Mouse (Mus musculus): Measurements from ENCODE around the gene Ttc30a2.
A peak's percentile ranks its signal among the peaks of the same experiment; 100 is the strongest.
"Not testable (repeated sequence)": the region's sequence is repeated elsewhere in the genome, so short reads cannot be mapped to it uniquely, and the experiment has no call there.

Gene Ttc30a2

DNA sequence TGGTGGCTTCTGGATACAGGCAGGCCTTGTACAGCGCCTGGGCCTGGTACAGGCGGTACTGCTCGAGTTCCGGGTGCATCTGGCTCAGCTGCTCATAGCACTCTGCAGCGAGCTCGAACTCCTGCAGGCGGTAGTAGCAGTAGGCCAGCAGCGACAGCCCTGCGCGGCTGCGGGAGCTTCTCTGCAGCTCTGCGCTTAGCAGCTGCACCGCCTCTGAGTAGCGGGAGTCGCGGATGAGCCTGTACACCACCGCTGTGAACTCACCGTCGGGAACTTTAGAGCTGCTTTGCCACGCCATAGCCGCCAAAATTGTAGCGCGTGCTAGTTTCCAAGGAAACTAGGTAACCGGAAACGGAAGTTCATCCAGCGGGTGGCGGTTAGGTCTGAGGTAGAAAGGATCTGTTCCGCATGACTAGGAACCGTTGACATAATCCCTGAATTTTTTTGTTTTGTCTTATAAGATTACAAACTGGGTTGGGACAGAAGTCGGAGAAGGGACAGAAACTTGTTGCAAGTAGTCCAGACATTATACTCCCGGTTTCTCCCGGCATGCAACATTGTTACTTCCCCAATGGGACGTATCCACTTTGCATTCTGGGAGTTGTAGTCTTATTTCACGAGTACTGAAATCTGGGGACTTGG, 3.6 kb upstream of the Ttc30a2 start, which contains the start of gene Ttc30a1:
Gene Ttc30a1 (minus strand): TSS at position 528 of the 642 bp plus-strand sequence.
- DNase-seq (ENCODE audit: low read depth, low spot score), result peak; percentile 86

DNA sequence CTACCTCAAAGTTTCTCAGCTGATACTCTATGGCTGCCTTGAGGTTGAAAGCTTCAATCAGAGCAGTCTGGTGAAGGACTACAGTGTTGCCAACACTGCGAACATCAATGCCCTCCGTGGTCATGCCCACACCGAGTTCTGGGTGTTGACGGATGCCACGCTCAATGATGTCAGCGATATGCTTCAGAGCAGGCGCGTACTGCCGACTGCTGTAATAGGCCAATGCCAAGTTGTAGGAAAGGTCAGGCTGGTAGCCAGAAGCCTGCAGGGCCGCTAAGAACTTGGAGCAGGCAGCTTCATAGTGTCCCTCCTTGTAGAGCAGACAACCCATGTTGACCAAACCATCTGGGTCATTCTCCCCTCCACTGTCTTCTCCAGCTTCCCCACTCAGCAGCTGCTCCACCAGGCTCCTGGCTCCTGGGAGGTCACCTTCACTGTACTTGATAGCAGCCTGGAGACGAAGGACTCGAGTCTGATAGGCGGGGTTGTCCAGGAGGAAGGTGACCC, 3.0 kb upstream of the Ttc30a2 start:
- DNase-seq (ENCODE audit: low read depth, low spot score), result not testable (repeated sequence)

DNA sequence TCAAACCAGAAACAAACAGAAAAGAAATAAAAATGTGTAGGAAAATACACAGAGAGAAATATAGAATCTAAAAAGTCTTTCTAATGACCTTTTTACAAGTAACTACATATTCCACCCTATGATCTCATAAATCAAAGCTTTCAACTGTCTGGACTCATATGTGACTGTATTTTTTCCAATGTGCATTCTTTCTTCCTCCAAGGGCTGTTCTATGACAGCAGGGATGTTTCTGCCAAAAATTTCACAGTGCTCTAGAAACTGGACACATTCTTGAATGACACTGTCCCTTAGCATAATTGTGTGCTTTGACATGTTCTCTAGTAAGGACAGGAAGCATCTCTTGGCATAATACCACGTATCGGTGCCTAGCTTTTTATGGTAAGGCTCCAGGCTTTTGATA, 1.9 kb downstream of the Ttc30a2 start:
- not testable (repeated sequence) for DNase-seq (ENCODE audit: low read depth, low spot score)

DNA sequence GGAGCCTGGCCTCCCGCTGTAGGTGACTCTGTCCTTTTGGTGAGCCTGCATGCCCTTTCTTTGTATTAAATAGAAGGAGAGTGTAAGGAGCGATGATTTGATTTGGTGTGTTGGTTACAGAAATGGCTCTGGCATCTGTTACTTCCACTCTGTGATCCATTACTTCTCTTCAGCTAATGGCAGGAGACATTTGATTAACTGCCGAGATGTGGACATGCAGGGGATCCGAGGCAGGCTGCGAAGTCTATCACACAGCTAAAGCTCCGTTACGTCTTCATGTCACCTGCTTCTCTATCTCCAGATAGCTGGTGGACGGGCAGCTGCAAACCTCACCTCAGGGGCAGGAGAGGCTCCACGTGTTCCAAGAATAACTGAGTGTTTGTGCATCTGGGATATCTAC, 3.8 kb downstream of the Ttc30a2 start:
- DNase-seq (ENCODE audit: low read depth, low spot score), result no peak

DNA sequence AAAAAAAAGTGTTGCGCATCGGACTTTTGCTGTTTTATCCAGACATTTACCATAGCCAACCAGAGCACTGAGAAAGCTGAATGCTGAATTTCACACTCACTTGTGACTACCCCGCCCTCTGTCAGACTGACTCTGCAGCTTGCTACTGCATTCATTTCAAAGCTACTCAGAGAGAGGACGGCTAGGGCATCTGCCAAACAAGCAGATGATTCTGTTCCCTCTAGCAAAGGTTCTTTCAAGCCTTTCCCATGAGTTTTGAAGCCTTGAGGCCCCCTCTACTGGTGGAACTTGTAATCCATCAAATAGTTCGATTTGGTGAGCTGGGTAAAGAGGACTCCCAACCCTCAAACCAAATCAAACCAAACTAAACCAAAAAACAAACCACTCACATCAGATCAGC, 13.0 kb downstream of the Ttc30a2 start:
- DNase-seq (ENCODE audit: low read depth, low spot score), result peak; percentile 65

DNA sequence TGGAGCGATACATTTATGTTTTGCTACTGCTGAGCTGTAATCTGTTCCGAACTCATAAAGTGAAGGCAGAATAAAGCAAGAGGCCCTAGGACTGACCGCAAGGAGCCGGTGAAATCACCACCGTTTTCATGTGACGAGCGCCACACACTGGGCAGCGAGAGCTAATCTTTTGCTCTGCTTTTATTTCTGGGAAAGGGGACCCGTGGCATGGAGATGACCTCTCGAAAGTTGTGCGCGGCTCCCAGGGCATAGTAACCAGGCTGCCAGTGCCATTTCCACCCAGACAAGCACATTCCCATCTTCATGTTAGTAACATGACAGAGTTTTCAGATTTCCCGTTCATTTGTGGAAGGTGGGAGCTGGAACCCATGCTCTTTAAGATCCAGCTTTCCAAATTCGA, 13.5 kb downstream of the Ttc30a2 start:
- DNase-seq (ENCODE audit: low read depth, low spot score), result peak; percentile 24

DNA sequence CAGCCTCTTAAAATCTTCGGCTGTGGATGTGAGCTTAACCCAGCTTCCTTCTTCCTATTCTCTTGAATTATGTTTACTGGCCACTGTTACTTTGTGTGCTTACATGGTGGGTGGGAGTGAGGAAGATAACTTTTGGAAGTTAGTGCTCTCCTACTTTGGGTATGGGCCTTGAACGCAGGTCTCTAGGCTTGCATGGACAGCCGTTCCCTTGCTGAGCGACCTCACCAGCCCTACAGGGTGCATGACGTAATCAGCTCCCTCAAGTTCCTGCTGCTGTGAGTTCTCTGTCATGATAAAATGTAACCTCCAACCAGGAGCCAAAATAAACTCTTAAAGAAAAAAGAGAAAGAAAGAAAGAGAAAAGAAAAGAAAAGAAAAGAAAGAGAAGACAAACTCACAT, 13.9 kb downstream of the Ttc30a2 start:
- DNase-seq (ENCODE audit: low read depth, low spot score), result no peak

DNA sequence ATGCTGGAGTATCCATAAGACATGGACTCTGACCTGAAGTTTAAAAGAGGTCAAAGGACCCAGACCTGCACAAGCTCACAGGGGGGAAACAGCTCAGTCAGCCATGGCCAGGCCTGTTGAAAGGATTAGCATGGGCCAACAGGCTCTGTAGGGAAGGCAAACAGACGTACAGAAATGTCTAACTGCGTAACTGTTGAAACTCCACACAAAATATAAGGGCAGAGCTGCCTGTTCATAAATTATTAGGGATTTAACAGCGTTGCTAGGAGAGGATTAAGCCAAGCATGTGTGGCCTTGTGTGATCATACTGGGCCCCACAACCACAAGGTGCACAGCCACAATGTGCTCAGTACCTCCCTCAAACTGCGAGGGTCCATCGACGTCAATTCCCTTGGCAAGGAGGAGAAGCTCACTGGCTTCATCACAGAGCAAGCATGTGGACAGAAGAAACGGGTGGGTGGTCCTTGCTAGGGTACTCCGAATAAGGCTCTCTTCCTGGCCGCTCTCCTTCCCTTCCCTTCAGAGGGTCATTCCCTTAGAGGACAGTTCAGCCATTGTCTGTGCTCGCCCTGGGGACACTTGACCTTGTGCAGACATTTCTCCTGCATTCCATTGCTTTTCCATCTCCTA, 14.6 kb downstream of the Ttc30a2 start:
- DNase-seq (ENCODE audit: low read depth, low spot score), result no peak

DNA sequence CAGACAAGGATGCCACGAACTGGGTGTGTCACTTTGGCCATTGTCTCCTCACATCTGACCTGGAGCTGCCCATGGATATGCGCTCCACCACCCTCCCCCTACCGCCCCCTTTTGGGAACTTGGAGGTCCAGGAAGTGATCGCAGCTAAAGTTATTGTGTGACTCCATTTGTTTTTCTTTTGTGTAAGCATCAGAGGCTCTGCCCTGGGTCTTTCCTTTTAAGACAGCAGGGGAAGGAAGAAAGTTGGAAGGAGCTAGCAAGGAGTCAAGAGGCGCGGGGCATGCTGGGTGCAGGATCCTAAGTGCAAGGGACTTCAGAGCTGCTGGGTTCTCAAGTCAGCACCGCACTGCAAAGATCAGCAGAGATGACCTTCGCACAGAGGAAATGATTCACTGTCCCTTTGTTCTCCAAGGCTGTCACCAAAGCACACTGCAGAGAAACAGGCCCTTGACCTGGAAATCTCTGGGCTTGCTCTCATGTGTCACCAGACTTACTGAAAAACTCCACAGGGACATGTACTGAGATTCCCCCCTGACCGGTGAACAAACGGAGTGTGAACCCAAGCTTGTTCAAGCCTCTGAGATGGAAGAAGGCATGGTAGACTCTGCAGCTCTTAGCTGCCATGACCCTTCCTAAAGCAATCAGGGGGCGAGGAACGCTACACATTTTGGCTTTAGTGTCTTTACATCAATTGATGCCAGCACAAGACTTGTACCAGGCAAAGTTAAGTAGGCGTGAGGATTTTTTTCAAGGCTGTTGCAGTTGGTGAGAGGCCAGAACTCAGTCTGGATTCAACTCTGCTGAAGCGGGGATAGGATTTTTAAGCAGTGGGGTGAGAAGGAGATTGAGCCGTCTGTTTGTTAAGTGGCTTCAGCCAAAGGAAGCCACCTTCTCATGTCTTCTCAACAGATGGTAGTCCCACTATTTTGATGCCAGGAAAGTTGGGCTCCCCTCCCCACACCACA, 17.3 kb downstream of the Ttc30a2 start:
- no peak for DNase-seq (ENCODE audit: low read depth, low spot score)

DNA sequence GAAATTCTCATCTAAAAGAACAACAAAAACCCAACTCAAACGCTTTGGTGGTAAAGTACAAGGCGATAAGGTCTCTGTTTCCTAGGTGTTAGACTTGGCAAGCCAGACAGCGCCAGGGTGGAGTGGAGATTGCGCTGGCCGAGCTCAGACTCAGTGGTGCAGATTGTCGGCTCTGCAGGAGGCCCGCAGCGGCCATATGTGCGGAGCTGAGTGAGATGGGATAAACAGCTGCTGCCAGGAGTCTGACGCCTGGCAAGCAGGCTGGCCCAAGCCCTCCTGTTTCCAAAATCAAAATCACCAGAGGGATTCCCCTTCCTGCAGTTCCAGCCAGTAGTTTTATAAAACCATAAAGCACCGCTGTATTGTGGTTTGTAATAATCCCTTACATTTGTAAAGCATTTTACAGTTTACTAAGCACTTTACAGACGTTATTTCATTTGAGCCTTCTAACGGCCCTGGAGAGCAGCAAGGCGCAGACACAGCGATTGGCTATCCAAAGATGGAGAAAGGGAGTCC, 18.1 kb downstream of the Ttc30a2 start:
- no peak for DNase-seq (ENCODE audit: low read depth, low spot score)

DNA sequence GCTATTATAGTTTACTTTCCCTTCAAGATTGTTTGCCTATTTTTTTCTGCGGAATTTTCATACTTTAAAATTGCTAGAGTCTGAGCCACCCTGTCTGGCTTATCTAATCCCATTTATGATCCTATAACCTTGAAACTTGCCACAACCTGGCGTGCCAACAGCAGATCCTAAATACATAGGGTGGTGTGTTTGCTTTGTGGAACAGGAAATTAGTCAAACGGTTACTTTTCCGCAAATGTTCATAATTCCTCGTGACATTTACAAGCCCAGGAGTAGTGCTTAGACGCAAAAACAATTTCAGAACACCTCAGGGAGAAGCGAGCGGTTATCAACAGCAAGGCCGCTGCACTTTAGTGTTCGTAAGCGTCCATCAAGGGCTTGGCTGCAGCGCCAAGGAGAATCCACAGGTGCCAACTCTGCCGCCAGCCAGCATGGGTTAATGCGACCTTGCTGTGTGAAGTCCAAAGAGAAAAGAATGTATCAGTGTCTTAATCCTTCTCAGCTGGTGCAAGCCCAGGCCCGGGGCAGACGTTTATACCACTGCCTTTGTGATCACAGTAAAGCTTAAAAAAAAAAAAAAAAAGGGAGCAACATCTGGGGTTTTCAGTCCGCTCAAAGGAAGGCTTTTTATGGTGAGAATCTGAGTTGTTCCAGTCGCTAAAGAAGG, 18.7 kb downstream of the Ttc30a2 start:
- DNase-seq (ENCODE audit: low read depth, low spot score), result no peak

DNA sequence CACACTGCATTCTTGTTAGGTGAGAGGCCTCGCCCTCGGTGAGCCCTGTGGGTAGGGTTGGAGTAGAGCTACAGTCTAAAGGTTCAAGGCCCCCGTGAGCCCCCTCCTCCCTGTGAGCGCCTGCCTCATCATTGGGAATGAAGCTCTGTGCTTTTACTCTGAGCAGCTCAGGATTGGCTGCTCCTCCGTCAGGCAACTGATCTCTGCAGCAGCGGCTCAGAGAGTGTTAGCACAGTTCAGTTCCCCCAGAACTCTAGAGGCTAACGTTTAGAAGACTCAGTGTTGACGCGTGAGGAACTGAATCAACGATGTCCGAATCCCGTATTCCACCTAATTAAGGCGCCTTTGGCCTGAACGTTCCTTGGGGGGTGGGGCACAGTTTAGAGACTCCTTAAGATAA, 22.3 kb downstream of the Ttc30a2 start:
- DNase-seq (ENCODE audit: low read depth, low spot score), result no peak

DNA sequence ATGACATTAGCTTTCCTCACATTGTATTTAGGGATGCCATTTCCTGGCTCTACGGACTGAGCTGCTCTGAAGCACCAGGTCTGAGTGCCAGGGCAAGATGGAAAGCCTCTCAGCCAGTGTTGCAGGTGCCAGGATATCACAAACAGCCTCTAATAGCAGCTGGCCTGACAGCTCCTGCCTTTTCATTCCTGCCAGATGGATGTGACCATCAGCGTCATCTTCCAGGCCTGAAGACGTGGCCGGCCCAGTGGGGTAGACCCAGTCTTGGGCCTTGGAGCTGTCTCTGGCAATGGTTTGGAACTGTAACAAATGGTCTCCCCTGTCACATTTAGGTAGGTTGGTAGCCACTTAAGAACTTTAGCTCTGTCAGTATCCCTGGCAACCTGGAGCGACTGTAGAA, 24.6 kb downstream of the Ttc30a2 start:
- DNase-seq (ENCODE audit: low read depth, low spot score), result no peak

DNA sequence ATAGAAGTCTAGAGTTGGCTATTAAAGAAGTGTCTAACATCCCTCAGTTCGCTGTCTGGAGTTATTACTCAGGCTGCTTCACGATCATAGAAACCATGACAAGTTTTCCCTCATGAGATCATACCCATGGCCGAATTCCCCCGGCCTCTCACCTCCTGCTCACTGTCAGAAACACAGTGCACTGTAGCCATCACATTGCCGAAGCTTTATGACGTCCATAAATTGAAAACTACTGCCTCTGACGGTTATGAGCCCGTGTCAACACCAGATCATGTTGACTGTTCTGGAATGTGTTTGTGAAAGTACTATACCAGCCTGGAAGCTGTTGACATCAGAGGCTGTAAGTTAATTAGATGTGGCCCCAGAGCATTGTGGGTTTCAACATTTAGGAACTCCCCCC, 27.3 kb downstream of the Ttc30a2 start:
- DNase-seq (ENCODE audit: low read depth, low spot score), result no peak

DNA sequence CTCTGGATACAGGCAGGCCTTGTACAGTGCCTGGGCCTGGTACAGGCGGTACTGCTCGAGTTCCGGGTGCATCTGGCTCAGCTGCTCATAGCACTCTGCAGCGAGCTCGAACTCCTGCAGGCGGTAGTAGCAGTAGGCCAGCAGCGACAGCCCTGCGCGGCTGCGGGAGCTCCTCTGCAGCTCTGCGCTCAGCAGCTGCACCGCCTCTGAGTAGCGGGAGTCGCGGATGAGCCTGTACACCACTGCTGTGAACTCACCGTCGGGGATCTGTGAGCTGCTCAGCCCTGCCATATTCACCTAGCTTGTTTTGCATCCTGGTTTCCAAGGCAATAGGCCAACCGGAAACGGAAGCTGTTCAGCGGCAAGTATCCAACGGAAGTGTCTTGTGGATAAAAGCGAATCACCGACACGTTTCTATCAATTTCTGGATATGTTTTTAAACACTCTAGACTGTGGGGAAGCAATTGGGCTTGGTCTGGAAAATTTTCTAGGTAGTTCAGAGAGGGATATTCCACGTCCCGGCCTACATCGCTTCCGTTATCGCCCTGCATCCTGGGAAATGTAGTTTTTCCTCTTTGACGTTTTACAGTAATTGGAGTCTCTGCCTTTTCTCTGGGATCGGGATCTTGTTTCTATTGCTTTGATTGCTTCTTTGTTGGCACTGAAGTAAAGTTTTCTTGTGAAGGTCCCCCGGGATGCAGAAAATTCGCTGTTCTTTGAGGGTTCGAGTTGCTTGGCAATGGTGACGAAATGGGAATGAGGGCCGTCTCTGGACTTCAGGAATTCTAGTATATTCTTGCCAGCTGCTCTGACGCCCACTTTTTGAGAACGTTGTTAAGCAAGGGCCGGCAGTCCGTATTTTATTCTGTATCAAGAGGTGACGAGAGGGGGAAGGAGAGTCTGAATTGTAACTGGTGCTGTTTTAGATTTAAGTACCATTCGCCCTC, 39.6 kb downstream of the Ttc30a2 start, which contains the start of gene Ttc30b:
Gene Ttc30b (minus strand): TSS at position 469 of the 947 bp plus-strand sequence.
- peak; percentile 89 for DNase-seq (ENCODE audit: low read depth, low spot score)

DNA sequence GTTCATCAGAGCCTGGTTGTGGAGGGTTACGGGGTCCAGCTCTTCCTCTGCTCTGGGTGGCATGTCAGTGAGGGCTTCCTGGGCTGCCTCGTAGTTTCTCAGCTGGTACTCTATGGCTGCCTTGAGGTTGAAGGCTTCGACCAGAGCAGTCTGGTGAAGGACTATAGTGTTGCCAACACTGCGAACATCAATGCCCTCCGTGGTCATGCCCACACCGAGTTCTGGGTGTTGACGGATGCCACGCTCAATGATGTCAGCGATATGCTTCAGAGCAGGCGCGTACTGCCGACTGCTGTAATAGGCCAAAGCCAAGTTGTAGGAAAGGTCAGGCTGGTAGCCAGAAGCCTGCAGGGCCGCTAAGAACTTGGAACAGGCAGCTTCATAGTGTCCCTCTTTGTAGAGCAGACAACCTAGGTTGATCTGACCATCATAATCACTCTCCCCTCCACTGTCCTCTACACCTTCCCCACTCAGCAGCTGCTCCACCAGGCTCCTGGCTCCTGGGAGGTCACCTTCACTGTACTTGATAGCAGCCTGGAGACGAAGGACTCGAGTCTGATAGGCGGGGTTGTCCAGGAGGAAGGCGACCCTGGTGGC, 40.4 kb downstream of the Ttc30a2 start:
- peak; percentile 24 for DNase-seq (ENCODE audit: low read depth, low spot score)

DNA sequence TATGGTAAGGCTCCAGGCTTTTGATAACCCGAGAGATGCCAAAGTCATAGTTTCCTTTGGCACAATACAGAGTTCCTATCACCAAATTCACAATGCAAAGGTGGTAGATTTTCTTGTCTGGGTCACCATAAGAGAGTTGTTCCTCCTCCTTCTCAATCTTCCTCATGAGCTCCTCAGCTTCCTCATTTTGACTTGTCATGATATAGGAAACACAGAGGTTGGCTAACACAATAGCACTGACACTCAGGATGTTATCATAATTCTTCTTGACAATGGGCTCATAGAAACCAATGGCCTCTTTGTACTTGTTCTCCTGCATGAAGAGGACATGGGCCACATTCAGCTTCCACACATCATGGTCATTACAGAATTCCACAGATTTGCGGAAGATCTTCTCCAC, 41.3 kb downstream of the Ttc30a2 start:
- DNase-seq (ENCODE audit: low read depth, low spot score), result not testable (repeated sequence)

DNA sequence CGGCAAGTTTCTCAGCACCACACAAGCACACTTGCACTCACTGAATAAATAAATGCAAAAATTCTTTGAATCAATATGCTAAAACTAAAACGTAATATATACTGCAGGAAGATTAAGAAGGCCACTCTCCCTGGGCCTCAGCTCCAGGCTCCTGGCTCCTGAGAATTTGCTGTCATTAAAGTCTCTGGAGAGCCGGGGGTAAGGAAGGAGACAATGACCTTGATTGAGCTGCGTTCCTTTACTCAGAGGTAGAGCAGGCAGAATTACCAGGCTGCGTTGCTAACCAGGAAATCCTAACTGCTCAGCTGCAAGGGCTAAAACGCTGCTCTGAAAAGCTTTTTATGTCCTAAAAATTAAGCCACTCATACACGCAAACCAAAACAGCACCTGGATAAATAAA, 44.4 kb downstream of the Ttc30a2 start:
- DNase-seq (ENCODE audit: low read depth, low spot score), result no peak

DNA sequence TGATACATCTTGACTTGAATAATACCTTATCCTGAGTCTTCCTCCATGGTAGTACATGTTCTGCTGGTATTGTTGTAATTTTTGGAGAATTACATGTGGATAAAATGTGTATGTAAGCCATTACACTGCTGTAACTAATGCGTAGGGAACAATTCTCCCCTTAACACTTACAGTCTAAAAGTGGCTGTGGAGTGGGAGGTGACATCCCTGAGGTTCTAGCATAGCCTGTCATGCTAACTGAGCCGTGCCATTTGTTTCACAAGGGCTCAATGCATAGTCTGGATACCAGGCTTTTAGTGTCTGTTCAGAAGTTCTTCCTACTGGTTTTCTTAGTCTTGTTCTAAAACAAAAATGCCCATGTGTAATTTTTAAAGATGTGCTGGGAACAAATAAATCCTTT, 47.0 kb downstream of the Ttc30a2 start:
- DNase-seq (ENCODE audit: low read depth, low spot score), result no peak
